Mouse (Mus musculus): ENCODE results near the gene Ccr7.

- TF ChIP-seq POLR2A (IDR thresholded peaks at IDR 0.05; ENCODE audit: borderline replicate concordance, low read depth, low read length), result no peak
- no peak for TF ChIP-seq CTCF (IDR thresholded peaks at IDR 0.05; ENCODE audit: low read depth, low read length)
Measured at GRCm38 (mm10) chr11:99144456-99144855, 10.4 kb downstream of the Ccr7 start.

Data from bone marrow macrophage, adult 2 months (primary cell).